In genomic region chr6:53854971-53855856, GRCm38 (mm10) we compare ENCODE assay signal across 11 mouse cellular contexts. TPM values are rescaled to one million over a fixed set of nuclear protein-coding genes. Genes with fewer than 3 reads are reported as not detected.
DNase-seq lines count a peak whose midpoint lies in the region; ATAC-seq and TF ChIP-seq lines count a peak whose summit lies in the region.
"Had no signal": no experiment of that assay in that cellular context is flagged by ENCODE, and none has a peak within 500 bp of the region (broad histone marks: within the 10 kb centered on the region; RNA-seq: fewer than 3 reads in every experiment).

No protein-coding gene starts in this region.

- H3K27me3 ChIP-seq in embryonic facial prominence, embryonic 12.5 days: no peaks in the 10 kb centered on the region
- no peaks in the 10 kb centered on the region for H3K27me3 ChIP-seq in thymus, adult 2 months (ENCODE audit: control insufficient read depth, insufficient read depth, low read length)

- TF ChIP-seq POLR2A in thymus, adult 2 months (IDR thresholded peaks at IDR 0.05; ENCODE audit: control insufficient read depth, extremely low read depth, insufficient read depth, low read length, poor library complexity): no peak

- no peak overlapping the region for H3K4me2 ChIP-seq in embryonic facial prominence, embryonic 12.5 days (replicated peaks)

- H3K4me1 ChIP-seq in embryonic facial prominence, embryonic 12.5 days: peaks cover 16% of the 10 kb centered on the region; the same call in 1 of the 2 replicates
- no peaks in the 10 kb centered on the region for H3K4me1 ChIP-seq in thymus, adult 2 months (replicated peaks; ENCODE audit: control insufficient read depth, insufficient read depth, low read length)

- intact Hi-C loops in heart, postnatal 14 days (cut with DNase I): no loop called here

- no peak overlapping the region for H3K4me3 ChIP-seq in embryonic facial prominence, embryonic 12.5 days
- no peak overlapping the region for H3K4me3 ChIP-seq in thymus, adult 2 months (ENCODE audit: control insufficient read depth, insufficient read depth, low read length)

- H3K36me3 ChIP-seq in embryonic facial prominence, embryonic 12.5 days: no peaks in the 10 kb centered on the region
- no peaks in the 10 kb centered on the region for H3K36me3 ChIP-seq in thymus, adult 2 months (ENCODE audit: control insufficient read depth, insufficient read depth, low read length)

- H3K27ac ChIP-seq in embryonic facial prominence, embryonic 12.5 days: peak overlapping the region; percentile 12; the same call in 1 of the 2 replicates
- no peak overlapping the region for H3K27ac ChIP-seq in thymus, adult 2 months (ENCODE audit: control insufficient read depth, insufficient read depth, low read length)

- H3K9me3 ChIP-seq in embryonic facial prominence, embryonic 12.5 days: no peaks in the 10 kb centered on the region

- peak; percentile 7 to 18 for DNase-seq in adrenal gland, postnatal 36 days
- DNase-seq in adrenal gland, adult 18-20 months (ENCODE audit: low spot score in 2 of 2): no peak
- peak; percentile 13 for DNase-seq in layer of hippocampus, adult 11-12 months (ENCODE audit: low spot score)
- no peak for DNase-seq in layer of hippocampus, adult 9-10 months (ENCODE audit: low spot score)
- peak; percentile 19 to 23 for DNase-seq in layer of hippocampus, postnatal 36 days
- no peak for DNase-seq in thymus, adult 2 months
- DNase-seq in heart, postnatal 14 days: no peak
- DNase-seq: B cell, adult 2 months; spleen, adult 18-20 months had no signal

- no peak overlapping the region for H3K9ac ChIP-seq in embryonic facial prominence, embryonic 12.5 days

- ATAC-seq in embryonic facial prominence, embryonic 12.5 days (ENCODE audit: insufficient number of reproducible peaks, insufficient read depth, low FRiP score, low TSS enrichment): no peak

- WGBS in embryonic facial prominence, embryonic 12.5 days: 78% methylated on average over 12 of the region's 12 CpGs
- WGBS in thymus, adult 2 months: 93% methylated on average over 12 of the region's 12 CpGs

- TF ChIP-seq CTCF in thymus, adult 2 months (IDR thresholded peaks at IDR 0.05; ENCODE audit: borderline replicate concordance, control insufficient read depth, extremely low read depth, insufficient read depth, low read length, poor library complexity): no peak

RNA-seq across cellular contexts. Expression of gene Tril, which starts 34.6 kb away (rescaled TPM):
- total RNA-seq in adrenal gland, postnatal 36 days (2021): 1 to 10 TPM; 6.8 to 7.9 TPM
- total RNA-seq in adrenal gland, adult 18-20 months (2021): 1 to 10 TPM; 4.9 to 6.2 TPM
- 67.1 and 77.0 TPM in 2 replicates for polyA plus RNA-seq in embryonic facial prominence, embryonic 12.5 days (2016; fragmentation: Nextera tagmentation; extraction: Ambion mirVana)
- total RNA-seq in layer of hippocampus, postnatal 36 days (2021): 10 to 100 TPM; 33.6 to 38.5 TPM
- polyA plus RNA-seq in thymus, adult 2 months (2012; rRNA removed): 2.3 and 2.5 TPM in 2 replicates
- total RNA-seq in heart, postnatal 14 days (2021): 1 to 10 TPM; 9.3 to 9.9 TPM
- total RNA-seq: megakaryocyte, adult 5-6 weeks had no signal

Comparison
In these comparisons a context has a peak if more than half of its experiments do, and no peak if none do; other contexts are left out.
1. DNase-seq: peak in adrenal gland, postnatal 36 days (2 of 2), layer of hippocampus, adult 11-12 months (single experiment) and layer of hippocampus, postnatal 36 days (2 of 2); none in adrenal gland, adult 18-20 months (0 of 2), layer of hippocampus, adult 9-10 months (single experiment), thymus, adult 2 months (single experiment) and heart, postnatal 14 days (0 of 2).